Mouse (Mus musculus): ENCODE measurements around the gene Fgfr2. TPM values are rescaled to one million over a fixed set of nuclear protein-coding genes. Genes with fewer than 3 reads are reported as not detected.

Gene Fgfr2
- polyA plus RNA-seq, 1 experiment from 2014 or later, result 93.4 TPM

- Histone ChIP-seq H3K4me1 (ENCODE audit: control insufficient read depth, insufficient read depth, low read length) (peaks cover 18% of the 10 kb centered on the region), H3K27ac (ENCODE audit: low read length) (no peak overlapping the region), H3K9ac (ENCODE audit: low read length) (no peak overlapping the region), H3K4me3 (replicated peaks; ENCODE audit: low read length) (no peak overlapping the region), H3K9me3 (replicated peaks; ENCODE audit: control insufficient read depth, low read length) (no peaks in the 10 kb centered on the region; the same call in 1 of the 2 replicates), H3K4me2 (ENCODE audit: low read depth, low read length) (no peak overlapping the region), H3K36me3 (ENCODE audit: control insufficient read depth, insufficient read depth, low read length) (no peaks in the 10 kb centered on the region), H3K27me3 (ENCODE audit: control insufficient read depth, insufficient read depth, low read length) (no peaks in the 10 kb centered on the region)
- 95% methylated on average over 9 of the region's 9 CpGs for WGBS
- ATAC-seq (ENCODE audit: insufficient read depth, low FRiP score), result no peak
Measured at GRCm38 (mm10) chr7:130665358-130665757, 2457.8 kb downstream of the Fgfr2 start.

GRCm38 (mm10) chr7:130664629-130665028, 2458.5 kb downstream of the Fgfr2 start:
- Histone ChIP-seq H3K9me3 (replicated peaks; ENCODE audit: control insufficient read depth, low read length) (no peaks in the 10 kb centered on the region; the same call in 1 of the 2 replicates), H3K4me3 (replicated peaks; ENCODE audit: low read length) (no peak overlapping the region), H3K4me1 (ENCODE audit: control insufficient read depth, insufficient read depth, low read length) (peaks cover 12% of the 10 kb centered on the region), H3K27me3 (ENCODE audit: control insufficient read depth, insufficient read depth, low read length) (no peaks in the 10 kb centered on the region), H3K4me2 (ENCODE audit: low read depth, low read length) (no peak overlapping the region), H3K36me3 (ENCODE audit: control insufficient read depth, insufficient read depth, low read length) (no peaks in the 10 kb centered on the region), H3K27ac (ENCODE audit: low read length) (no peak overlapping the region), H3K9ac (ENCODE audit: low read length) (no peak overlapping the region)
- 90% methylated on average over 5 of the region's 5 CpGs for WGBS
- no peak for ATAC-seq (ENCODE audit: insufficient read depth, low FRiP score)

- Histone ChIP-seq H3K4me3 (replicated peaks; ENCODE audit: low read length) (no peak overlapping the region), H3K9ac (ENCODE audit: low read length) (no peak overlapping the region), H3K4me2 (ENCODE audit: low read depth, low read length) (no peak overlapping the region), H3K27ac (ENCODE audit: low read length) (no peak overlapping the region), H3K36me3 (ENCODE audit: control insufficient read depth, insufficient read depth, low read length) (no peaks in the 10 kb centered on the region), H3K4me1 (ENCODE audit: control insufficient read depth, insufficient read depth, low read length) (peaks cover 6% of the 10 kb centered on the region), H3K27me3 (ENCODE audit: control insufficient read depth, insufficient read depth, low read length) (no peaks in the 10 kb centered on the region), H3K9me3 (replicated peaks; ENCODE audit: control insufficient read depth, low read length) (no peaks in the 10 kb centered on the region; the same call in 1 of the 2 replicates)
- no peak for ATAC-seq (ENCODE audit: insufficient read depth, low FRiP score)
- WGBS, result 92% methylated on average over 5 of the region's 5 CpGs
Measured at GRCm38 (mm10) chr7:130664037-130664436, 2459.1 kb downstream of the Fgfr2 start.

GRCm38 (mm10) chr7:130662869-130663268, 2460.3 kb downstream of the Fgfr2 start:
- Histone ChIP-seq H3K27ac (ENCODE audit: low read length) (no peak overlapping the region), H3K4me1 (ENCODE audit: control insufficient read depth, insufficient read depth, low read length) (no peaks in the 10 kb centered on the region), H3K9ac (ENCODE audit: low read length) (no peak overlapping the region), H3K27me3 (ENCODE audit: control insufficient read depth, insufficient read depth, low read length) (no peaks in the 10 kb centered on the region), H3K4me2 (ENCODE audit: low read depth, low read length) (no peak overlapping the region), H3K9me3 (replicated peaks; ENCODE audit: control insufficient read depth, low read length) (no peaks in the 10 kb centered on the region; the same call in 1 of the 2 replicates), H3K36me3 (ENCODE audit: control insufficient read depth, insufficient read depth, low read length) (no peaks in the 10 kb centered on the region), H3K4me3 (replicated peaks; ENCODE audit: low read length) (no peak overlapping the region)
- peak; percentile 31; the same call in 1 of the 2 replicates for ATAC-seq (ENCODE audit: insufficient read depth, low FRiP score)
- 64% methylated on average over 4 of the region's 4 CpGs for WGBS

GRCm38 (mm10) chr7:130662250-130662649, 2460.9 kb downstream of the Fgfr2 start:
- no peaks in the 10 kb centered on the region for H3K36me3 ChIP-seq (ENCODE audit: control insufficient read depth, insufficient read depth, low read length)
- no peak overlapping the region for H3K4me3 ChIP-seq (replicated peaks; ENCODE audit: low read length)
- H3K4me1 ChIP-seq (ENCODE audit: control insufficient read depth, insufficient read depth, low read length), result no peaks in the 10 kb centered on the region
- H3K9me3 ChIP-seq (replicated peaks; ENCODE audit: control insufficient read depth, low read length), result no peaks in the 10 kb centered on the region; the same call in 1 of the 2 replicates
- no peak overlapping the region for H3K9ac ChIP-seq (ENCODE audit: low read length)
- WGBS, result 61% methylated on average over 5 of the region's 5 CpGs
- no peak overlapping the region for H3K4me2 ChIP-seq (ENCODE audit: low read depth, low read length)
- H3K27me3 ChIP-seq (ENCODE audit: control insufficient read depth, insufficient read depth, low read length), result no peaks in the 10 kb centered on the region
- ATAC-seq (ENCODE audit: insufficient read depth, low FRiP score), result no peak
- H3K27ac ChIP-seq (ENCODE audit: low read length), result no peak overlapping the region

- H3K9me3 ChIP-seq (replicated peaks; ENCODE audit: control insufficient read depth, low read length), result no peaks in the 10 kb centered on the region; the same call in 1 of the 2 replicates
- H3K4me1 ChIP-seq (ENCODE audit: control insufficient read depth, insufficient read depth, low read length), result peaks cover 14% of the 10 kb centered on the region
- no peak overlapping the region for H3K4me2 ChIP-seq (ENCODE audit: low read depth, low read length)
- no peaks in the 10 kb centered on the region for H3K27me3 ChIP-seq (ENCODE audit: control insufficient read depth, insufficient read depth, low read length)
- WGBS, result 90% methylated on average over 5 of the region's 5 CpGs
- H3K9ac ChIP-seq (ENCODE audit: low read length), result no peak overlapping the region
- no peak overlapping the region for H3K4me3 ChIP-seq (replicated peaks; ENCODE audit: low read length)
- ATAC-seq (ENCODE audit: insufficient read depth, low FRiP score), result no peak
- H3K36me3 ChIP-seq (ENCODE audit: control insufficient read depth, insufficient read depth, low read length), result no peaks in the 10 kb centered on the region
- H3K27ac ChIP-seq (ENCODE audit: low read length), result no peak overlapping the region
Measured at GRCm38 (mm10) chr7:130659129-130659528, 2464.0 kb downstream of the Fgfr2 start.

GRCm38 (mm10) chr7:130657751-130658150, 2465.4 kb downstream of the Fgfr2 start:
- Histone ChIP-seq H3K4me1 (ENCODE audit: control insufficient read depth, insufficient read depth, low read length) (peaks cover 19% of the 10 kb centered on the region), H3K9ac (ENCODE audit: low read length) (no peak overlapping the region), H3K27ac (ENCODE audit: low read length) (no peak overlapping the region), H3K4me2 (ENCODE audit: low read depth, low read length) (no peak overlapping the region), H3K9me3 (replicated peaks; ENCODE audit: control insufficient read depth, low read length) (no peaks in the 10 kb centered on the region), H3K27me3 (ENCODE audit: control insufficient read depth, insufficient read depth, low read length) (no peaks in the 10 kb centered on the region), H3K4me3 (replicated peaks; ENCODE audit: low read length) (no peak overlapping the region), H3K36me3 (ENCODE audit: control insufficient read depth, insufficient read depth, low read length) (no peaks in the 10 kb centered on the region)
- ATAC-seq (ENCODE audit: insufficient read depth, low FRiP score), result no peak
- 72% methylated on average over 13 of the region's 13 CpGs for WGBS

- no peak overlapping the region for H3K4me3 ChIP-seq (replicated peaks; ENCODE audit: low read length)
- H3K27me3 ChIP-seq (ENCODE audit: control insufficient read depth, insufficient read depth, low read length), result no peaks in the 10 kb centered on the region
- H3K9ac ChIP-seq (ENCODE audit: low read length), result no peak overlapping the region
- no peak overlapping the region for H3K4me2 ChIP-seq (ENCODE audit: low read depth, low read length)
- 90% methylated on average over 8 of the region's 8 CpGs for WGBS
- H3K9me3 ChIP-seq (replicated peaks; ENCODE audit: control insufficient read depth, low read length), result no peaks in the 10 kb centered on the region
- no peak for ATAC-seq (ENCODE audit: insufficient read depth, low FRiP score)
- peaks cover 19% of the 10 kb centered on the region for H3K4me1 ChIP-seq (ENCODE audit: control insufficient read depth, insufficient read depth, low read length)
- no peaks in the 10 kb centered on the region for H3K36me3 ChIP-seq (ENCODE audit: control insufficient read depth, insufficient read depth, low read length)
- H3K27ac ChIP-seq (ENCODE audit: low read length), result no peak overlapping the region
Measured at GRCm38 (mm10) chr7:130656965-130657364, 2466.2 kb downstream of the Fgfr2 start.

- Histone ChIP-seq H3K36me3 (ENCODE audit: control insufficient read depth, insufficient read depth, low read length) (no peaks in the 10 kb centered on the region), H3K9ac (ENCODE audit: low read length) (no peak overlapping the region), H3K4me1 (ENCODE audit: control insufficient read depth, insufficient read depth, low read length) (peaks cover 19% of the 10 kb centered on the region), H3K27me3 (ENCODE audit: control insufficient read depth, insufficient read depth, low read length) (no peaks in the 10 kb centered on the region), H3K27ac (ENCODE audit: low read length) (no peak overlapping the region; the same call in 1 of the 2 replicates), H3K9me3 (replicated peaks; ENCODE audit: control insufficient read depth, low read length) (no peaks in the 10 kb centered on the region), H3K4me3 (replicated peaks; ENCODE audit: low read length) (no peak overlapping the region), H3K4me2 (ENCODE audit: low read depth, low read length) (no peak overlapping the region)
- ATAC-seq (ENCODE audit: insufficient read depth, low FRiP score), result 0 out of 2 replicates have a peak, but pooled peaks have one; percentile 10
- WGBS, result 44% methylated on average over 2 of the region's 2 CpGs
Measured at GRCm38 (mm10) chr7:130654562-130654961, 2468.6 kb downstream of the Fgfr2 start.

All from stomach, embryonic 16.5 days (tissue).